Mouse (Mus musculus): Measurements from ENCODE around the gene Itga6.

DNA sequence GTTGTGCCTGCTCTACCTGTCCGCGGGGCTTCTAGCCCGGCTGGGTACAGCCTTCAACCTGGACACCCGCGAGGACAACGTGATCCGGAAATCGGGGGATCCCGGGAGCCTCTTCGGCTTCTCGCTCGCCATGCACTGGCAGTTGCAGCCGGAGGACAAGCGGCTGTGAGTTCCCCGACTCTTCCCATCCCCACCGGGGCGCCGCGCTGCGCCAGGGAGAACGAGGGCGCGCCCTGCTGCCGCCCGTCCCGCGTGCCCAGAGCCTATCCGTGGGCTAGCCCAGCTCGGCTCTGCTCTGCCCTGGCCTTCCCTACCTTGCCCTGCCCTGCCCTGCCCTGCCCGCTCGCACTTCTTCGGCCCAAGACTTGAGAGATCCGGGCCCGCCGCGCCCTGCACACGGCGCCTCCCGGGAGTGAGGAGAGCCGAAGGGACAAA is 41.8 kb downstream of the Itga6 start:
- TF ChIP-seq CTCF (IDR thresholded peaks at IDR 0.05; ENCODE audit: borderline replicate concordance, insufficient read depth, low read length) = no peak
- TF ChIP-seq POLR2A (IDR thresholded peaks at IDR 0.05; ENCODE audit: low read depth, low read length) = no peak
